Mouse (Mus musculus): ENCODE results near the gene Knop1.

GRCm38 (mm10) chr7:118845141-118845540, 10.9 kb downstream of the Knop1 start:
- TF ChIP-seq GATA1 (IDR thresholded peaks at IDR 0.05; ENCODE audit: borderline replicate concordance, low read length) (no peak), FLI1 (IDR thresholded peaks at IDR 0.05; ENCODE audit: low read length) (no peak)

All from megakaryocyte, embryonic 14.5 days (primary cell).